Mouse (Mus musculus) bone marrow macrophage, adult 2 months (primary cell): ENCODE measurements around the gene Rabepk.

Experiments
- CTCF ChIP-seq: IDR thresholded peaks from 2 replicates; pipeline ENCODE4 v1.5.1; 2012; ENCODE audit warnings: low read depth, mild to moderate bottlenecking, low read length, moderate library complexity
- POLR2A ChIP-seq: IDR thresholded peaks from 2 replicates; pipeline ENCODE4 v1.6.1; 2012; ENCODE audit warnings: mild to moderate bottlenecking, low read depth, low read length, borderline replicate concordance

- TF ChIP-seq CTCF = no peak
- TF ChIP-seq POLR2A = no peak
Measured at GRCm38 (mm10) chr2:34795426-34795825, 4.3 kb downstream of the Rabepk start.
